Mouse (Mus musculus) limb, embryonic 14.5 days (tissue): ENCODE results near the gene Slc9a5. TPM values are rescaled to one million over a fixed set of nuclear protein-coding genes. Genes with fewer than 3 reads are reported as not detected.

Experiments used
- ATAC-seq: fragments of 200-750 bp; cut with Nextera tagmentation; 2 replicates; pipeline ENCODE4 v1.8.0; 2017; ENCODE audit warnings: low read depth, moderate number of reproducible peaks, moderate TSS enrichment; ENCODE audit not compliant: low FRiP score
- DNase-seq: peaks from one replicate; pipeline ENCODE4 v3.0.0-alpha.2; 2015; ENCODE audit warnings: low spot score
- H3K27ac ChIP-seq: fragments of 300-500 bp; sonication (generic); replicated peaks from 2 replicates; pipeline ENCODE4 v1.5.1; 2014; ENCODE audit warnings: low read depth, mild to moderate bottlenecking, low read length, moderate library complexity, mixed read lengths
- H3K27me3 ChIP-seq: fragments of 300-500 bp; sonication (generic); 2 replicates; pipeline ENCODE4 v1.6.1; 2014; ENCODE audit warnings: low read length, mixed read lengths; ENCODE audit not compliant: control insufficient read depth, insufficient read depth
- H3K36me3 ChIP-seq: fragments of 300-500 bp; sonication (generic); 2 replicates; pipeline ENCODE4 v1.6.1; 2014; ENCODE audit warnings: mild to moderate bottlenecking, low read length, moderate library complexity, mixed read lengths; ENCODE audit not compliant: control insufficient read depth, insufficient read depth
- H3K4me1 ChIP-seq: fragments of 300-500 bp; sonication (generic); 2 replicates; pipeline ENCODE4 v1.6.1; 2014; ENCODE audit warnings: antibody characterized with exemption, low read length, mixed read lengths; ENCODE audit not compliant: control insufficient read depth, insufficient read depth
- H3K4me2 ChIP-seq: fragments of 300-500 bp; sonication (generic); replicated peaks from 2 replicates; pipeline ENCODE4 v1.6.1; 2014; ENCODE audit warnings: low read depth, mild to moderate bottlenecking, low read length, moderate library complexity; ENCODE audit not compliant: severe bottlenecking
- H3K4me3 ChIP-seq: fragments of 300-500 bp; sonication (generic); replicated peaks from 2 replicates; pipeline ENCODE4 v1.5.1; 2014; ENCODE audit warnings: low read length
- H3K9ac ChIP-seq: fragments of 300-500 bp; sonication (generic); 2 replicates; pipeline ENCODE4 v1.6.1; 2014; ENCODE audit warnings: mild to moderate bottlenecking, low read depth, low read length, moderate library complexity; ENCODE audit not compliant: severe bottlenecking
- H3K9me3 ChIP-seq: fragments of 300-500 bp; sonication (generic); 2 replicates; pipeline ENCODE4 v1.6.1; 2016; ENCODE audit warnings: low read length; ENCODE audit not compliant: control insufficient read depth
- POLR2A ChIP-seq: fragments of 200-500 bp; IDR thresholded peaks from 2 replicates; pipeline ENCODE4 v1.8.0; 2012; ENCODE audit warnings: inconsistent platforms, mild to moderate bottlenecking, moderate library complexity, borderline replicate concordance; ENCODE audit not compliant: insufficient read depth, insufficient read length; ENCODE audit errors: extremely low read depth
- WGBS: fragments of 180-500 bp; shearing (Covaris S2); extraction: QIAGEN DNeasy Blood & Tissue Kit; methylation state at CpG from one replicate; pipeline ENCODE4 v1.1.7; 2014; 5-methylcytosine and 5-hydroxymethylcytosine counted together
- polyA plus RNA-seq, 2 experiments: library from polyadenylated mRNA; depleted of rRNA in 1 of 2; stranded (reverse) in 1 of 2; unstranded in 1 of 2; fragments of >200 nt; fragmentation: Nextera tagmentation in 1 of 2; extraction: Ambion mirVana in 1 of 2; gene quantifications; 2 replicates each; pipeline versions ENCODE4 v1.2.1 to v1.2.3; 2012 to 2014

Slc9a5 gene
- polyA plus RNA-seq, 2 experiments = 5.6 to 43.5 TPM

GRCm38 (mm10) chr8:105305211-105306145 is 43.2 kb upstream of the Slc9a5 start, which contains the start of gene Elmo3:
TSS of gene Elmo3 (plus strand) at chr8:105305601.
- peaks cover 69% of the 10 kb centered on the region for H3K36me3 ChIP-seq
- H3K27ac ChIP-seq = peak within 1 kb of the TSS; percentile 38; the same call in 1 of the 2 replicates
- WGBS = 9% methylated on average over 20 of the region's 30 CpGs

DNA sequence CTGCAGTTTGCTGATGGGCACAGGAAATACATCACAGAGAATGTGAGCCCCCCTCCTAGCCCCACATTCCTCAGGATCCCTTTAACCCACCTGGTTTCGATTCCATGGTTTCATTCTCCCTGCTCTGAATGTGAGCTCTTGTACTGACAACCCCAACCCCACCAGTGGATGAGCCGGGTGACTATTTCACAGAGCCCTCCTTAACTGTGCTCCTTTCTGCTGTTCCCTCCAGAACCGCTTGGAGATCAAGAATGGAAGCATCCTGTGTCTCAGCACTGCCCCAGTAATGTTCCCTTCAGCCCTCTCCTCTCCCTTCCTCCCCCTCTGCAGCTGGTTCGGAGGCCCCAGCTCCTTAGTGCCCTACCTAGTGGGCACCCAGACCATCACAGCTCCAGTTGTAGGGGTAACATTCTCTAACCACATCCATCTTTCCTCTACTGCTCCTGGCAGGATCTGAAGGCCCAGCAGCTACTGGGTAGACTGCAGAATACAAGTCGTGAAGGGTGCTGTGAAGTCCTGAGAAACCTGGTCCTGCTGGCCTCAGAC is 42.4 kb upstream of the Slc9a5 start:
- ATAC-seq = peak; percentile 15
- Histone ChIP-seq H3K36me3 (peaks cover 64% of the 10 kb centered on the region), H3K27ac (peak overlapping the region; percentile 26; the same call in 1 of the 2 replicates), H3K4me3 (peak overlapping the region; percentile 33), H3K4me1 (peaks cover 18% of the 10 kb centered on the region), H3K4me2 (peak overlapping the region; percentile 66), H3K9me3 (no peaks in the 10 kb centered on the region), H3K9ac (peak overlapping the region; percentile 54), H3K27me3 (no peaks in the 10 kb centered on the region)
- WGBS = 35% methylated on average over 5 of the region's 5 CpGs
- no peak for DNase-seq
- no peak for TF ChIP-seq POLR2A

More at GRCm38 (mm10) chr8:105305211-105306145, 43.2 kb upstream of the Slc9a5 start, which contains the start of gene Elmo3:
- H3K4me2 ChIP-seq = peak within 1 kb of the TSS; percentile 66
- peak within 1 kb of the TSS; percentile 54 for H3K9ac ChIP-seq
- H3K9me3 ChIP-seq = no peaks in the 10 kb centered on the region
- 0 out of 2 replicates have a peak, but pooled peaks have one; percentile 32 for TF ChIP-seq POLR2A
- peak; percentile 28 for DNase-seq
- no peaks in the 10 kb centered on the region for H3K27me3 ChIP-seq
- peak within 1 kb of the TSS; percentile 33 for H3K4me3 ChIP-seq
- peak; percentile 47 for ATAC-seq
- H3K4me1 ChIP-seq = peaks cover 18% of the 10 kb centered on the region

- Histone ChIP-seq H3K4me3 (no peak overlapping the region), H3K4me1 (peaks cover 18% of the 10 kb centered on the region), H3K27me3 (no peaks in the 10 kb centered on the region), H3K9me3 (no peaks in the 10 kb centered on the region), H3K27ac (no peak overlapping the region), H3K36me3 (peaks cover 62% of the 10 kb centered on the region), H3K9ac (no peak overlapping the region), H3K4me2 (no peak overlapping the region)
- 93% methylated on average over 13 of the region's 13 CpGs for WGBS
- no peak for ATAC-seq
- no peak for TF ChIP-seq POLR2A
- no peak for DNase-seq
Observed at GRCm38 (mm10) chr8:105307670-105308069, 41.0 kb upstream of the Slc9a5 start.

DNA sequence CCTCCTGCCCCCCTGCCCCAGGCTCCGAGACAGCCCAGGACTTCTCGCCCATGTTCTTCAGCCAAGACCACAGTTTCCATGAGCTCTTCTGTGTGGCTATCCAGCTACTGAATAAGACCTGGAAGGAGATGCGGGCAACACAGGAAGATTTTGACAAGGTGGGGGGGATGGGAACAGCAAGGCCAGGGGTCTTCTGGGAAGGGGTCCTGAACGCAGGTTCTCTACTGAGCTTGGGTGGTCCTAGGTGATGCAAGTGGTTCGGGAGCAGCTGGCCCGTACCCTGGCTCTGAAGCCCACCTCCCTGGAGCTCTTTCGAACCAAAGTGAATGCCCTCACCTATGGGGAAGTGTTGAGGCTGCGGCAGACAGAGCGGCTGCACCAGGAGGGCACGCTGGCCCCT is 40.2 kb upstream of the Slc9a5 start:
- TF ChIP-seq POLR2A = no peak

GRCm38 (mm10) chr8:105309142-105309847 is 39.3 kb upstream of the Slc9a5 start:
- H3K36me3 ChIP-seq = peaks cover 58% of the 10 kb centered on the region
- no peaks in the 10 kb centered on the region for H3K27me3 ChIP-seq
- 79% methylated on average over 15 of the region's 15 CpGs for WGBS
- H3K4me1 ChIP-seq = peaks cover 18% of the 10 kb centered on the region
- DNase-seq (no peak), ATAC-seq (no peak)
- H3K4me2 ChIP-seq = no peak overlapping the region
- no peaks in the 10 kb centered on the region for H3K9me3 ChIP-seq
- no peak overlapping the region for H3K4me3 ChIP-seq
- no peak overlapping the region for H3K27ac ChIP-seq
- no peak for TF ChIP-seq POLR2A
- H3K9ac ChIP-seq = no peak overlapping the region

More for the DNA sequence above, 40.2 kb upstream of the Slc9a5 start:
- Histone ChIP-seq H3K4me3 (no peak overlapping the region), H3K27ac (no peak overlapping the region), H3K4me2 (no peak overlapping the region), H3K36me3 (peaks cover 59% of the 10 kb centered on the region), H3K9ac (no peak overlapping the region), H3K4me1 (peaks cover 18% of the 10 kb centered on the region), H3K27me3 (no peaks in the 10 kb centered on the region), H3K9me3 (no peaks in the 10 kb centered on the region)
- WGBS = 90% methylated on average over 10 of the region's 10 CpGs
- DNase-seq = no peak
- ATAC-seq = no peak
